ENCODE assay signal across 8 mouse cellular contexts in the genomic region with DNA sequence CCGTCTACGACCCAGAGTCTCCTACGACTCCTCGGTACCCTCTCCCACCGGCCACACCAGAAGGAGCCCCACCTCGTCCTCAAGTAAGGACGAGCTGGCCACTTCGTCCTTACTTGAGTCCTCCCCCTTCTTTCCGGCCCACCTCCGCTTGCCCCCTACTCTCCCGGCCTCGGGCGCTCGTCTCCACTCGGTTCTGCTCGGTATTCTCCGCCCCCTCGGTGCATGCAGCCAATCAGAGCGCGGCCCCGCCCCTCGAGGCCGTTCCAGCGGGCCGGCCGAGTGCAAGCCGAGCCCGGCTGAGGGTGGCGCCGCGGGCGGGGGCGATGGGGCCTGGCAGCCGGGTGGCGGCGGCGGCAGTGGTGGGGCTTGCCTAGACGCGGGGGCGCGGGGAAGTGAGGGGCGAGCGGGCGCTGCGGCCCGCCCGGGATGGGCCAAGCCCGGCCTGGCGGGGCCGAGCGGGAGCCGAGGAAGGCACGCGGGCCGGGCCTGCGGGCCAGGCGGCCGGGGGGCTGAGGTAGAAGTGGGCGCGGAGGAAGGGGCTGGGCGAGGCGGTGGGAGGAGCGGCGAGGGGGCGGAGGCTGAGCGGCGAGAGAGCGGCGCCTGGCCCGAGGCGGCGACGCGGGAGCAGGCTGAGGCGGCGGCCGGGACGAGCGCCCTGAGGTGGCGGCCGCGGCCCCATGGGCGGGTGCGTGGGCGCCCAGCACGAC. TPM values are rescaled to one million over a fixed set of nuclear protein-coding genes. Genes with fewer than 3 reads are reported as not detected.
DNase-seq lines count a peak whose midpoint lies in the region; ATAC-seq and TF ChIP-seq lines count a peak whose summit lies in the region.

Gene Ubtd2 (plus strand): TSS at position 571 of the 707 bp plus-strand sequence.

- intact Hi-C loops in heart, postnatal 10 days (cut with DNase I), result loop anchor here (5.0 kb wide), 4 partner anchors 37 to 252 kb away; partner anchors contain the start of genes Efcab9 and Stk10

- H3K4me1 ChIP-seq in E14TG2a.4 (replicated peaks; ENCODE audit: low read depth, low read length), result peaks cover 16% of the 10 kb centered on the region
- peaks cover 21% of the 10 kb centered on the region for H3K4me1 ChIP-seq in forebrain, embryonic 13.5 days
- H3K4me1 ChIP-seq in liver, postnatal 0 days (ENCODE audit: insufficient read depth), result peaks cover 18% of the 10 kb centered on the region; the same call in 1 of the 2 replicates
- peaks cover 9% of the 10 kb centered on the region for H3K4me1 ChIP-seq in neural tube, embryonic 14.5 days (ENCODE audit: control insufficient read depth, insufficient read depth, low read length)

- H3K9me3 ChIP-seq in E14TG2a.4 (ENCODE audit: low read length), result no peaks in the 10 kb centered on the region
- H3K9me3 ChIP-seq in forebrain, embryonic 13.5 days (replicated peaks), result no peaks in the 10 kb centered on the region
- H3K9me3 ChIP-seq in liver, postnatal 0 days (ENCODE audit: low read length), result no peaks in the 10 kb centered on the region
- H3K9me3 ChIP-seq in neural tube, embryonic 14.5 days (ENCODE audit: control insufficient read depth, low read length), result no peaks in the 10 kb centered on the region

- DNase-seq in c-Kit-positive CD71-positive TER-119-positive erythroid progenitor cells, embryonic 14.5 days (ENCODE audit: low spot score), result peak; percentile 90
- peak; percentile 99 for DNase-seq in heart, postnatal 10 days
- peak; percentile 69 for DNase-seq in large intestine, adult 2 months (ENCODE audit: low read depth, low spot score)
- DNase-seq in liver, postnatal 0 days, result peak; percentile 96
- DNase-seq in testis, postnatal 10 days (ENCODE audit: low spot score), result peak; percentile 99

- peaks cover 29% of the 10 kb centered on the region for H3K27me3 ChIP-seq in E14TG2a.4 (ENCODE audit: insufficient read depth, low read length)
- 0 out of 2 replicates have a peak, but pooled peaks cover 4% of the 10 kb centered on the region for H3K27me3 ChIP-seq in forebrain, embryonic 13.5 days
- no peaks in the 10 kb centered on the region for H3K27me3 ChIP-seq in liver, postnatal 0 days (ENCODE audit: insufficient read depth, low read length)
- no peaks in the 10 kb centered on the region for H3K27me3 ChIP-seq in neural tube, embryonic 14.5 days (ENCODE audit: control insufficient read depth, insufficient read depth, low read length)

- peak; percentile 98 for ATAC-seq in forebrain, embryonic 13.5 days
- ATAC-seq in liver, postnatal 0 days, result peak; percentile 97
- ATAC-seq in neural tube, embryonic 14.5 days (ENCODE audit: low read depth), result peak; percentile 99

- under 1% methylated on average over 83 of the region's 86 CpGs for WGBS in forebrain, embryonic 13.5 days
- WGBS in large intestine, adult 2 months, result under 1% methylated on average over 82 of the region's 86 CpGs
- WGBS in liver, postnatal 0 days (ENCODE audit: insufficient replicate concordance), result under 1% methylated on average over 65 of the region's 86 CpGs
- WGBS in neural tube, embryonic 14.5 days, result under 1% methylated on average over 66 of the region's 86 CpGs

- H3K4me2 ChIP-seq in forebrain, embryonic 13.5 days, result peak within 1 kb of the TSS; percentile 80
- H3K4me2 ChIP-seq in liver, postnatal 0 days (ENCODE audit: low read depth, low read length), result peak within 1 kb of the TSS; percentile 99
- peak within 1 kb of the TSS; percentile 86 for H3K4me2 ChIP-seq in neural tube, embryonic 14.5 days (ENCODE audit: low read depth, low read length)

- H3K4me3 ChIP-seq in E14TG2a.4 (replicated peaks; ENCODE audit: low read length), result peak within 1 kb of the TSS; percentile 94
- peak within 1 kb of the TSS; percentile 95 for H3K4me3 ChIP-seq in forebrain, embryonic 13.5 days
- H3K4me3 ChIP-seq in liver, postnatal 0 days (ENCODE audit: low read depth, low read length), result peak within 1 kb of the TSS; percentile 77
- H3K4me3 ChIP-seq in neural tube, embryonic 14.5 days (ENCODE audit: low read depth, low read length), result peak within 1 kb of the TSS; percentile 92

- no peak for TF ChIP-seq CTCF in E14TG2a.4 (conservative IDR thresholded peaks at IDR 0.05; ENCODE audit: low read length)
- no peak for TF ChIP-seq CTCF in liver, postnatal 0 days (IDR thresholded peaks at IDR 0.05; ENCODE audit: low read depth)

- TF ChIP-seq EP300 in liver, postnatal 0 days (IDR thresholded peaks at IDR 0.05; ENCODE audit: low read depth), result no peak

- H3K27ac ChIP-seq in forebrain, embryonic 13.5 days, result peak within 1 kb of the TSS; percentile 96
- H3K27ac ChIP-seq in liver, postnatal 0 days (ENCODE audit: low read depth), result peak within 1 kb of the TSS; percentile 79
- H3K27ac ChIP-seq in neural tube, embryonic 14.5 days (ENCODE audit: low read depth, low read length), result peak within 1 kb of the TSS; percentile 95

- no peaks in the 10 kb centered on the region for H3K36me3 ChIP-seq in E14TG2a.4 (ENCODE audit: insufficient read depth, low read length)
- H3K36me3 ChIP-seq in forebrain, embryonic 13.5 days (ENCODE audit: poor library complexity, severe bottlenecking), result no peaks in the 10 kb centered on the region
- H3K36me3 ChIP-seq in liver, postnatal 0 days (replicated peaks; ENCODE audit: insufficient read depth, low read length), result no peaks in the 10 kb centered on the region
- no peaks in the 10 kb centered on the region for H3K36me3 ChIP-seq in neural tube, embryonic 14.5 days (ENCODE audit: control insufficient read depth, insufficient read depth, low read length)

- peak within 1 kb of the TSS; percentile 93 for H3K9ac ChIP-seq in forebrain, embryonic 13.5 days
- H3K9ac ChIP-seq in liver, postnatal 0 days (replicated peaks), result peak within 1 kb of the TSS; percentile 85
- peak within 1 kb of the TSS; percentile 92 for H3K9ac ChIP-seq in neural tube, embryonic 14.5 days (replicated peaks; ENCODE audit: low read depth, low read length)

RNA-seq across cellular contexts. Expression of gene Ubtd2, which starts in this region (rescaled TPM):
- polyA plus RNA-seq in forebrain, embryonic 13.5 days (2015; fragmentation: Nextera tagmentation; extraction: Ambion mirVana), result 59.4 and 60.4 TPM in 2 replicates
- total RNA-seq in heart, postnatal 10 days (2021), result 10 to 100 TPM; 18.1 to 19.8 TPM
- 2.8 and 3.6 TPM in 2 replicates for polyA plus RNA-seq in large intestine, adult 2 months (2012; rRNA removed)
- 3.1 and 3.2 TPM in 2 replicates for polyA plus RNA-seq in liver, postnatal 0 days (2015; fragmentation: Nextera tagmentation; extraction: Ambion mirVana)
- 52.5 and 55.5 TPM in 2 replicates for polyA plus RNA-seq in neural tube, embryonic 14.5 days (2014; fragmentation: Nextera tagmentation; extraction: Ambion mirVana)

Comparison
In these comparisons a context has a peak if more than half of its experiments do, and no peak if none do; other contexts are left out.
1. Peak in every context shown above with its lines: DNase-seq, ATAC-seq, H3K4me3 ChIP-seq and H3K27ac ChIP-seq.
2. RNA of gene Ubtd2 (polyA plus RNA-seq): 59.4 to 60.4 TPM in forebrain, embryonic 13.5 days and 52.5 to 55.5 TPM in neural tube, embryonic 14.5 days; 3.1 to 3.2 TPM in liver, postnatal 0 days and 2.8 to 3.6 TPM in large intestine, adult 2 months; every median in the first group is over 10 times any median in the second.